Mouse (Mus musculus): ENCODE results near the gene Mmp24. TPM values are rescaled to one million over a fixed set of nuclear protein-coding genes. Genes with fewer than 3 reads are reported as not detected.

The Mmp24 gene
- polyA plus RNA-seq, 2 experiments from 2014 or later: 0.11 TPM; not detected in 1

GRCm38 (mm10) chr2:155862573-155863300 lies 87.6 kb downstream of the Mmp24 start:
- ATAC-seq: no peak

- no peak for ATAC-seq
Measured at GRCm38 (mm10) chr2:155863301-155863867, 88.2 kb downstream of the Mmp24 start.

Other genes starting within 250 kb of the Mmp24 start
- gene Gss, start 182.5 kb upstream of the Mmp24 start, polyA plus RNA-seq (2017; shearing (Covaris generic)): 10 to 100 TPM; 13.8 to 15.7 TPM
- not detected for gene Myh7b, start 164.1 kb upstream of the Mmp24 start, polyA plus RNA-seq (2017; shearing (Covaris generic))
- 10 to 100 TPM; 55.4 to 66.2 TPM for gene Trpc4ap, start 83.0 kb upstream of the Mmp24 start, polyA plus RNA-seq (2017; shearing (Covaris generic))
- gene Edem2, start 45.9 kb upstream of the Mmp24 start, polyA plus RNA-seq (2017; shearing (Covaris generic)): 10 to 100 TPM; 39.9 to 45.0 TPM
- gene Gm17581, start 39.5 kb upstream of the Mmp24 start, polyA plus RNA-seq (2017; shearing (Covaris generic)): not detected
- not detected for gene Procr, start 24.2 kb upstream of the Mmp24 start, polyA plus RNA-seq (2017; shearing (Covaris generic))
- gene BC029722, start 44.1 kb downstream of the Mmp24 start, polyA plus RNA-seq (2017; shearing (Covaris generic)): 10 to 100 TPM; 14.5 to 18.7 TPM
- 10 to 100 TPM; 73.4 to 81.2 TPM for gene Eif6, start 51.6 kb downstream of the Mmp24 start, polyA plus RNA-seq (2017; shearing (Covaris generic))
- gene Fam83c, start 59.5 kb downstream of the Mmp24 start, polyA plus RNA-seq (2017; shearing (Covaris generic)): not detected
- 10 to 100 TPM; 23.1 to 34.2 TPM for gene Uqcc1, start 155.0 kb downstream of the Mmp24 start, polyA plus RNA-seq (2017; shearing (Covaris generic))
- gene Gm15557, start 165.4 kb downstream of the Mmp24 start, polyA plus RNA-seq (2017; shearing (Covaris generic)): not detected
- gene Gdf5, start 170.0 kb downstream of the Mmp24 start, polyA plus RNA-seq (2017; shearing (Covaris generic)): not detected
- gene Cep250, start 181.1 kb downstream of the Mmp24 start, polyA plus RNA-seq (2017; shearing (Covaris generic)): 10 to 100 TPM; 44.8 to 51.3 TPM
- 1 to 10 TPM; 1.6 TPM for gene 6430550D23Rik, start 232.6 kb downstream of the Mmp24 start, polyA plus RNA-seq (2017; shearing (Covaris generic))
- gene Ergic3, start 232.7 kb downstream of the Mmp24 start, polyA plus RNA-seq (2017; shearing (Covaris generic)): 100 to 1,000 TPM; 113 to 142 TPM